Mouse (Mus musculus) ovary, postnatal 36 days (tissue): ENCODE measurements around the gene Ano9.

ENCODE experiments used
- DNase-seq: peaks from one replicate; pipeline ENCODE4 v3.0.0; 2022; ENCODE audit warnings: low spot score, mixed read lengths

The Ano9 gene

DNA sequence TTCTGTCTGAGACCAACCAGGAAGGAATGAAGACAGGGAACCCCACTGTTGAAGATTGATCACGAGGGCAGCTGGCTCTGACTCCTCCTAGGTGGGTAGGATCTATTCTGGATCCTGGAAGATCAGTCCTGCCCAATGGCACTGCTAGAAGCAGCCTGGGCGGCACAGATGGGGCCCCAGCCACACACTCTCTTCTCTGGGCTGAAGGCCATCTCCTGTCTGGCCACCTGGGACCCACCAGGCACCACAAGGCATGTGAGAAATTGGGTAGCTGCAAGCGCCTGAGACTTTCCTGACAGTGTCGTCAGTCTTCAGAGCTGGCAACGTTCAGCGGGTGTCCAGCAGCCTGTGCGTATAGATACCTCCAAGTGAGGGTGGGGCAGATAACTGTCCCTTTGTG is 55.1 kb downstream of the Ano9 start:
- DNase-seq, result no peak

DNA sequence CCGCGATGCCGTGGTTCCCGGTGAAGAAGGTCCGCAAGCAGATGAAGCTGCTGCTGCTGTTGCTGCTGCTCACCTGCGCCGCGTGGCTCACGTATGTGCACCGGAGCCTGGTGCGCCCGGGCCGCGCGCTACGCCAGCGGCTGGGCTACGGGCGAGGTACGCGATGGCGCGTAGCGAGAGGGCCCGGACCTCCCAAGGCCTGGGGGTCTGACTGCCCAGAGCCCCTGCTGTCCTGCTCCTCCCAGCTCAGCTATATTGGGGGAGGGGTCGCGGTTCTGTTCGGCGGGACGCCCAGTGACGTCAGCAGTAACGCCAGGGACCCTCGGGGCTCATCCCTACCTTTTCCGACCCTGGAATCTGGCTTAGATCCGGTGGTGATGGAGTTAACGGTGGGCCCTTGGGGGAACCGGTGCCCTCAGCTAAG is 56.3 kb downstream of the Ano9 start:
- DNase-seq, result no peak

DNA sequence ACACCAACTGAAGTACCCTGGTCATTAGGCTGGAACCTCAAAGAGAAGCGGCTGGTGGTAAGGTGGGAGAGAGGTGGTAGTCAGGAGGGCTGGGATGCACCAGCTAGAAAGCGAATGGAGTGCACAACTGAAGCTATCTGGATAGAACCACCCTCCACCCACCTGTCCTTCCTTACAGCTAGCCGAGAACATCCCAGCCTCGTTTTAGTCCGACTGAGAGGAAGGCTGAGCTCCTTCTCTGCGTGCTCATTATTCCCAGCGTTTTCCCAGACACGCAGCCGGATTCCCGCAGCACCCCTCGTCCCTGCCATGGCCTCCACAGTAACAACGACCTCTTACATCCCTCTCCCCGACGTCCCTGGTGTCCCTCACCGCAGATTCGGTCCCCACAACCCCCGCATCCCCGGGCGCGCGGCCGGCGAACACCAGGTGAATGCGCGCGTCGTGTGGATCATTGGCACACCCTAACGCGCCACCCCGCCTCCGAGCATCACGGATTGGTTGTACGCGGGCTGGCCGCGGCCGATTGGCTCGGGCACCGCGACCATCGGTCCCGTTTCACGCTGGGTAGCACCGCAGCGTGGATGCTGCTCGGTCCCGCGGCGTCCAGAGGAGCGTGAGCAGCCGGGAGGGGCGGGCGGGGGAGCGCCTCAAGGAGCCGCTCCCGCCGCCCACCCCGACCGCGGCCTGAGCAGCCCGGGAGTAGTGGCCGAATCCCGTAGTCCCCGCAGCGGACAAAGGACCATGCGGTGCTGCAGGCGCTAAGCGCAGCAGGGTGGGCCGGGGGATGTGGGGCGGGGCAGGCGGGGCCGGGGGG is 57.0 kb downstream of the Ano9 start, which contains the start of gene B4galnt4:
Gene B4galnt4 (plus strand): TSS at position 679 of the 817 bp plus-strand sequence.
- DNase-seq, result peak; percentile 69

DNA sequence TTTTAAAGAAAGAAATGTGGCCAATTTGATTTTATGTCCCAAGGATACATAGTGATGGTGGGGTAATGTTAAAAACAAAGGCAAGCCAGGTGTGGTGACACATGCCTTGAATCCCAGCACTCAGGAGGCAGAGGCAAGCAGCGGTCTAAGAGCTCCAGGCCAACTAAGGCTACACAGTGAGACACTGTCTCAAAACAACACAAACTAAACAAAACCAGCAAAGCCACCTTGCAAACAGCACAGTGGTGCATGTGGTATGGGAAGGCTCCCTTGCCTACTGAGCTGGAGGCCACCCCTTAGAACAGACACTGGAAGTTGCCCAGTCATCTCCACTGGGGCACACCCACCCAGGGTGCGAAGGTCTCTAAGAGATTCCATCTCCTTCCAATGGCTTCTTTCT is 57.7 kb downstream of the Ano9 start:
- DNase-seq, result no peak

DNA sequence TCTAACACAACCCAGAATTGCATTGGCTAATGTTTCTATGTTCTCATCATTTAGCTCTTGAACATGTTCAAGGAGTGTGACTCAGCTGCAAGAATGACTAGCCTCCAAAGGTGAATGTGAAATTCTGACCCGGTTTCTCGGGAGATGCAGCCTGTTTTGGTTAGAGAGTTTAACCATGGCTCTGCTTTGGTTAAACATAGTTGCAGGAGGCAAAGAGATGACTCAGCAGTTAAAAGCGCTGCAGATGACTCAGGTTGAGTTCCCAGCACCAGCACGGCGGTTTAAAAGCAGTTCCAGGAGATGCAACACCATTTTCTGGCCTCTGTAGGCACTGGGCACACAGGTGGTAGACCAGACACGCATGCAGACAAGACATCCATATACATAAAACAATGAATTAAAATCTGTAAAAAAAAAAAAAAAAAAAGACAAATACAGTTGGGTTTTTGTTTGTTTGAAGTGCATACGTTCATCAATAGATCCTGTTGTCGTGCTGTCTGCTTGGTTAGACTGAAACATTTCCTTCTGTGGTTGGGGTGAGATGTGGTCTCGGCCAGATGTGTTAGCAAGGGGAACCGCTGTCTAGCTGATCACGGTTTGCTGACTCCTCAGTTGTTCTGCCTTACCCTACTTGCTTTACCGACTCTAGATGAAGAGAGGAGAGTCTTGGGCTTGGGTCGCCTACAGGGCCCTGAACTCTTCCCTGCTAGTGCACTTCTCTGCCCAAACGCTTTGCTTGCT is 58.8 kb downstream of the Ano9 start:
- no peak for DNase-seq

DNA sequence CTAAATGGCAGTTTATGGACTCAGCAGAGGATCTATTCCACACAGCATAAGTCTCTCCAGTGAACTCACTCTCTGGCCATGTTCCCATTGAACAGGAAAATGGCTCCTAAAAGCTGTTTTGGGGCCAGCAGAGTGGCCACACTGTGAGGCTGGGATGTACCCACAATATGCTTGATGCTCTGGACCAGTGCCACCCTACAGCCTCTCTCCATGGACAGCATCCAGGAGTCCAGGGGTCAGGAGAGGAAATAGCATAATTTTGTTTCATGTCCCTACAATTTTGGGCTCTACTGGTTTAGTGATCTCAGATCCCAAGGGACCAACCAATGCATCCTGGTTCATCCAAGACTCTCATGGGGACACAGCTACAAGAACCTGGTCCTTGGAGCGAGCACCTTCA is 60.1 kb downstream of the Ano9 start:
- DNase-seq, result no peak

DNA sequence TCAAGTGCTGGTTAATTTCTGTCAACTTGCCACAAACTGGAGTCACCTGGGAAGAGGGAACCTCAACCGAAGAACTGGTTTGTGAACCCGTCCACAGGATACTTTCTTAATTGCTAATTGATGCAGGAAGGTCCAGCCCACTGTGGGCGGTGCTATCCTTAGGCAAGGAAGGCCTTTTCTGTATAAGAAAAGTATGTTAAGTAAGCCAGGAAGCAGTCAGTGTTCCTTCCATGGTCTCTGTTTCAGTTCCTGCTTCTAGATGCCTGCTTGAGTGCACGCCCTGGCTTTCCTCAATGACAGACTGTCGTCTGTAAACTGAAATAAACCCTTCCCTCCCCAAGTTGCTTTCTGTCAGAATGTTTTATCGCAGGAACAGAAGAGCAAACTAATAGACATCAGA is 60.6 kb downstream of the Ano9 start:
- no peak for DNase-seq

DNA sequence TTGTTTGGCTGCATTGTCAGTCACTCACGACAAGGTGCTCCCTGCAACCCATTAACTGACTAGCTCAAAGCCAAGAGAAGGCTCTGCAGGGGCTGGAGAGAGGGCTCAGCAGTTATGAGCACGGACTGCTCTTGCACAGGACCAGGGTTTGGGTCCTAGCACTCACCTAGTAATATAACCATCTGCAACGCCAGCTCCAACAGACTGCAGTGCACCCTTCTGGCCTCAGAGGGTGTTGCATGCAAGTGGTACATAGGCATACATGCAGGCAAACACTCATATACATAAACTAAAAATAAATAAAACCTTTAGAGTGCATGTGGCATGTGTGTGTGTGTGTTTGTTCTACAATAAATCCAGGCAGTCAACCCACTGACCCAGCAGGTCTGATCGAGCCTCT is 61.8 kb downstream of the Ano9 start:
- DNase-seq, result no peak

DNA sequence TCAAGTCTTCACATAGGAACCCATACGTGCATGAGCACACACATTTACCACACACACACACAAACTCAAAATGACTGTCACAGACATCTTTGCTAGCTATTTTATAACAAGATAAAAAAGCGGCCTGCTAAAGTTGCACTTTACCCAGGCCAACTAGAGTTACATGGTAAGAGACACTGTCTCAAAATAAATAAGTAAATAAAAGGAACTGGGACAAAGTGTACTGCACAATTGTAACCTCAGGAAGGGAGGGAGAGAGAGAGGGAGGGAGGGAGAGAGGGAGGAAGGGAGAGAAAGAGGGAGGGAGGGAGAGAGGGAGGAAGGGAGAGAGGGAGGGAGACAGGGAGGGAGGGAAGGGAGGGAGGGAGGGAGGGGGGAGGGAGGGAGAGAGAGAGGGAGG is 65.2 kb downstream of the Ano9 start:
- no peak for DNase-seq

DNA sequence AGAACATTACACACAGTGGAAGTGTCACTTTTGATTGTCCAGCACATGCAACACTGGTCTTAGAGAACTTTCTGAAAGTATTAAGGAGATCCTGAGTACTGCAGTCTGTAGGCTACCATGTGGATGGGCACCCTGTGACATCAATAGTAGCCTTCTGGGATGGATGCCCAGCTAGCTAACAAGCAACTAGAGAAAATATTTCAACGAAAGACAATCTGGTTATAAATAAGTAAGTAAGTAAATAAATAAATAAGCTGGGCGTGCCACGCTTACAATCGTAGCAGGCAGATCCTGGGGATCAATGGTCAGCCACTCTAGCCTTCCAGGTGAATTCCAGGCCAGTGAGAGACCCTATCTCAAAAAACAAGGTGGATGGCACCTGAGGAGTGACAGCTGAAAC is 65.6 kb downstream of the Ano9 start:
- DNase-seq, result no peak
